Mouse (Mus musculus) lung, adult 2 months (tissue): Measurements from ENCODE around the gene Gm38431.

ENCODE experiments used
- CTCF ChIP-seq: fragments of 200-500 bp; IDR thresholded peaks from 2 replicates; pipeline ENCODE4 v1.5.1; 2011; ENCODE audit warnings: mild to moderate bottlenecking, low read length, control low read depth; ENCODE audit not compliant: insufficient read depth
- POLR2A ChIP-seq: fragments of 200-500 bp; IDR thresholded peaks from 2 replicates; pipeline ENCODE4 v1.6.1; 2011; ENCODE audit warnings: low read depth, mild to moderate bottlenecking, control low read depth, low read length, borderline replicate concordance; ENCODE audit errors: extremely low read depth

DNA sequence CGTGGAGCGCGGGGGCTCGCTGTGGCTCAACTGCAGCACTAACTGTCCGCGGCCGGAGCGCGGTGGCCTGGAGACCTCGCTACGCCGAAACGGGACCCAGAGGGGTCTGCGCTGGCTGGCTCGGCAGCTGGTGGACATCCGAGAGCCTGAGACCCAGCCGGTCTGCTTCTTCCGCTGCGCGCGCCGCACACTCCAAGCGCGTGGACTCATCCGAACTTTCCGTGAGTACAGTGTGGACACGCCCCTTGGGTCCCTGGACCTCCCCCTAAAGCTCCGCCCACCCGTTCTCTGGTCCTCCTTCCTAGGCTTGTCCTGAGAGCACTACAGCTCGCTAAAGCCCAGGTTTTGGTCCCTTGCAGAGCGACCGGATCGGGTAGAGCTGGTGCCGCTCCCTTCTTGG, 58.7 kb downstream of the Gm38431 start:
- TF ChIP-seq POLR2A (0 out of 2 replicates have a peak, but pooled peaks have one; percentile 9), CTCF (no peak)
